Mouse (Mus musculus): Measurements from ENCODE around the gene Wdr31. TPM values are rescaled to one million over a fixed set of nuclear protein-coding genes. Genes with fewer than 3 reads are reported as not detected.

Gene Wdr31
- polyA plus RNA-seq, 1 experiment from 2014 or later = 12.5 TPM

DNA sequence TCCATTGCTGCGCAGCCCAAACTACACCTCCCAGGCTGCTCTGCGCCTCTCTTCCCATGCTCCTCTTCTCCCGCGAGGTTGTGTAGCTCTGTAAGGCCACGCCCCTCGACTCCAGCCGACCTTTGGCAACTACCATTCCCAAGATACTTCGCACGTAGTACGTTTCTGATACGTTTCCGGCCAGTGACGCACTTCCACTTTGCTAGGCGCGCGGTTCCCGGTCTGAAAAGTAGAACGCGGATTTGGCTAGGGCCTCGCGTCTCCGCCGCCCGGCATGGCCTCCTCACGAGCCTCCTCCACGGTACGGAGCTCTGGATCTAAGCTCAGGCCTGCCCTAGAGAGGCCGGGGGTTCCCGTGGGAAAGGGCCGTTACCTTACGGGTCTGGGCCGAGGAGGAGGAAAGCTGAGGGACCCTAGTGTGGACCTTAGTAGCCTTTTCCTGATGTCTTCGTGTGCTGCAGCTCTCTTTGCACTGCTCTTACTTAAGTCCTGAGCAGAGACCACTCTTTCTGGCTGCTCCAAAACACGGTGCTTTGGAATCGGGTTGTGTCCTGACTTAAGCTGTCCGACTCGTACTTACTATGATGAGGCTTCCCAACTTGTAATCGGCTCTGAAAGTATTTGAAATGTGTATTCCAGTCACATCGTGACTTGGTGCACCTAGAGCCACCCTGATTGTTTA lies 62.0 kb downstream of the Wdr31 start, which contains the start of the genes Cdc26 and Prpf4:
Cdc26 (minus strand) TSS at position 42 of the 682 bp plus-strand sequence.
Prpf4 (plus strand) TSS at position 197 of the 682 bp plus-strand sequence.
- no peaks in the 10 kb centered on the region for H3K9me3 ChIP-seq (replicated peaks)
- peak within 1 kb of the TSS; percentile 75 for H3K4me2 ChIP-seq
- H3K36me3 ChIP-seq = peaks cover 22% of the 10 kb centered on the region
- under 1% methylated on average over 39 of the region's 39 CpGs for WGBS
- H3K9ac ChIP-seq (replicated peaks) = peak within 1 kb of the TSS; percentile 86
- peak; percentile 99 for ATAC-seq (ENCODE audit: low FRiP score)
- peak within 1 kb of the TSS; percentile 88 for H3K27ac ChIP-seq (replicated peaks)
- no peaks in the 10 kb centered on the region for H3K27me3 ChIP-seq (replicated peaks)
- H3K4me1 ChIP-seq = peaks cover 43% of the 10 kb centered on the region
- H3K4me3 ChIP-seq (replicated peaks) = peak within 1 kb of the TSS; percentile 85

DNA sequence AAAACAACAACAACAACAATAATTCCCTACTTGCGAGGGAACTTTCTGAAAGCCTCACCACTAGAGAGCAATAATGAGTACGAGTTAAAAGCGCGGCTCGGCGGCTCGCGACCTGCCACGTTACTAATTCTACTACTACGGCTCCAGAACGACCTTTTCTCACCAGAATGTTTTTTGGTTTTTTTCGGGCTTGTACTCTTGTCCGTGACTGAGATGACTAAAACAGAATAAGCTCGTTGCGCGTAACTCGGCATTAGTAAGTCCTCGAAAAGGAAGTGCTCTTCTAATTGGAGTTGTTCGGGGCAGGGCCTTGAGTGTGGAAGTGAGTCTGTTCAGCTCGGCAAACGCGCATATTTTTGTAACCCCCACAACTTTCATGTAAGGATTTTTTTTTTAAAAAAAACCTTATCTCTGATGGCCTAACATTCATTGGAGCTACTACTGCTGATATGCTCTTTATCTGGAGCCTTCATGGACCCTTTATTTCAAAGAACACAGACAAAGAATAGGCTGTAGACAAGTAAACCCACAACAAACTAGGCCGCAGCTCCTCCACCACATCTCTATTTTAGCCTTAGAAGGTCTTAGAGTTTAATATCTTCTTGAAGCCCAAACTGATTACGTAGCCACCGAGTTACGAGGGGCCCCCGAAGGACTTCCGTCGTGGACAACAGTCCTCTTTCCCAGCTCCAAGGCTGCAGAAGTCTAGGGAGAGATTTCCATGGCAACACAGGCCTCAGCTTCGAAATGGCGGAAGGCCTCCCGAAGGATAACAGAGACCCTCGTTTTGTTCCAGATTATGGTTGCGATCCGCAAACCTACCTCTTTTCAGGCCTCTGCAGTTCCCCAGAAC lies 62.7 kb downstream of the Wdr31 start:
- ATAC-seq (ENCODE audit: low FRiP score) = peak; percentile 72
- H3K4me1 ChIP-seq = peaks cover 43% of the 10 kb centered on the region

GRCm38 (mm10) chr4:62406133-62406532 lies 64.6 kb downstream of the Wdr31 start:
- Histone ChIP-seq H3K4me3 (replicated peaks) (no peak overlapping the region), H3K27ac (replicated peaks) (no peak overlapping the region), H3K36me3 (peaks cover 18% of the 10 kb centered on the region), H3K4me1 (peaks cover 43% of the 10 kb centered on the region), H3K9ac (replicated peaks) (no peak overlapping the region), H3K4me2 (peak overlapping the region; percentile 13; the same call in 1 of the 2 replicates), H3K27me3 (replicated peaks) (no peaks in the 10 kb centered on the region), H3K9me3 (replicated peaks) (no peaks in the 10 kb centered on the region)
- WGBS = 77% methylated on average over 4 of the region's 4 CpGs
- ATAC-seq (ENCODE audit: low FRiP score) = no peak

More for the DNA sequence above, 62.7 kb downstream of the Wdr31 start:
- under 1% methylated on average over 35 of the region's 35 CpGs for WGBS
- Histone ChIP-seq H3K9ac (replicated peaks) (peak overlapping the region; percentile 63), H3K4me3 (replicated peaks) (peak overlapping the region; percentile 85), H3K27me3 (replicated peaks) (no peaks in the 10 kb centered on the region), H3K4me2 (peak overlapping the region; percentile 57), H3K27ac (replicated peaks) (peak overlapping the region; percentile 88), H3K36me3 (peaks cover 16% of the 10 kb centered on the region), H3K9me3 (replicated peaks) (no peaks in the 10 kb centered on the region)

- Histone ChIP-seq H3K9me3 (replicated peaks) (no peaks in the 10 kb centered on the region), H3K27me3 (replicated peaks) (no peaks in the 10 kb centered on the region), H3K9ac (replicated peaks) (no peak overlapping the region), H3K4me3 (replicated peaks) (no peak overlapping the region), H3K27ac (replicated peaks) (no peak overlapping the region), H3K36me3 (peaks cover 73% of the 10 kb centered on the region), H3K4me2 (no peak overlapping the region), H3K4me1 (no peaks in the 10 kb centered on the region)
- WGBS = 96% methylated on average over 3 of the region's 3 CpGs
- no peak for ATAC-seq (ENCODE audit: low FRiP score)
Measured at GRCm38 (mm10) chr4:62398956-62399355, 71.7 kb downstream of the Wdr31 start.

Other genes starting within 250 kb of the Wdr31 start
- gene Zfp37, start 239.8 kb downstream of the Wdr31 start, polyA plus RNA-seq (2015; fragmentation: Nextera tagmentation; extraction: Ambion mirVana) = 23.2 and 25.9 TPM in 2 replicates
- gene Slc31a2, start 208.3 kb downstream of the Wdr31 start, polyA plus RNA-seq (2015; fragmentation: Nextera tagmentation; extraction: Ambion mirVana) = 15.9 and 18.0 TPM in 2 replicates
- gene Fkbp15, start 110.3 kb downstream of the Wdr31 start, polyA plus RNA-seq (2015; fragmentation: Nextera tagmentation; extraction: Ambion mirVana) = 22.6 and 24.2 TPM in 2 replicates
- 32.2 and 36.5 TPM in 2 replicates for gene Slc31a1, start 110.2 kb downstream of the Wdr31 start, polyA plus RNA-seq (2015; fragmentation: Nextera tagmentation; extraction: Ambion mirVana)
- gene Cdc26, start 62.3 kb downstream of the Wdr31 start, polyA plus RNA-seq (2015; fragmentation: Nextera tagmentation; extraction: Ambion mirVana) = 76.8 and 95.4 TPM in 2 replicates
- 15.3 and 16.4 TPM in 2 replicates for gene Prpf4, start 62.1 kb downstream of the Wdr31 start, polyA plus RNA-seq (2015; fragmentation: Nextera tagmentation; extraction: Ambion mirVana)
- gene Rnf183, start 35.6 kb downstream of the Wdr31 start, polyA plus RNA-seq (2015; fragmentation: Nextera tagmentation; extraction: Ambion mirVana) = 0.17 TPM in 1 of 2 replicates, not detected in the other
- gene Bspry, start 9.2 kb upstream of the Wdr31 start, polyA plus RNA-seq (2015; fragmentation: Nextera tagmentation; extraction: Ambion mirVana) = 0.67 and 5.3 TPM in 2 replicates
- 12.6 and 13.4 TPM in 2 replicates for gene Hdhd3, start 32.6 kb upstream of the Wdr31 start, polyA plus RNA-seq (2015; fragmentation: Nextera tagmentation; extraction: Ambion mirVana)
- gene Alad, start 49.0 kb upstream of the Wdr31 start, polyA plus RNA-seq (2015; fragmentation: Nextera tagmentation; extraction: Ambion mirVana) = 69.2 and 74.9 TPM in 2 replicates
- gene Pole3, start 54.2 kb upstream of the Wdr31 start, polyA plus RNA-seq (2015; fragmentation: Nextera tagmentation; extraction: Ambion mirVana) = 52.0 and 60.9 TPM in 2 replicates
- gene 4933430I17Rik, start 54.5 kb upstream of the Wdr31 start, polyA plus RNA-seq (2015; fragmentation: Nextera tagmentation; extraction: Ambion mirVana) = 0.40 and 0.55 TPM in 2 replicates
- 49.2 and 53.8 TPM in 2 replicates for gene Rgs3, start 89.0 kb upstream of the Wdr31 start, polyA plus RNA-seq (2015; fragmentation: Nextera tagmentation; extraction: Ambion mirVana)

Data from neural tube, embryonic 15.5 days (tissue).